Mouse (Mus musculus): Measurements from ENCODE around the gene Top2b.

The Top2b gene

DNA sequence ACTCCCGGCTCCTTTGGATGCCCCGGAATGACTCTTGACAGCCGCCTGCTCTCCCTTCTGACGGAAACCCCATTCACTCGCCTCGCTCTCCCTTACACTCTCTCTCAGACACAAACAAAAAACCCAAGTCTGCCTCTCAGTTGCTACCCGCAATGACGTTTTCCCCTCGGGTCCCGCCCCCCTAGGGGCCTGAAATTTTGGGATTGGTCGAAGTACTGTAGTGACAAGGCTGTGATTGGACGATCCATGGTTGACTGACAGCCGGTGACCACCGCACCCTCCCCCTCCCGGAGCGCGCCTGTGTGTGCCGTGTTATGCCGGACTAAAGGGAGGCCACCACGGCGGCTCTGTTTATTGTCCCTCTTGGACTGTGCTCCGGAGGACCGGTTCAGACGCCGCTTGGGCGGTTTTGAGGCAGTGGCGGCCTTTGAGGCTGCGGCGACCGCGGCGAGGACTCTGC, at the start of gene Top2b:
TSS of gene Top2b (plus strand) at position 302 of the 460 bp plus-strand sequence.
- peak; percentile 94 for DNase-seq (ENCODE audit: low spot score)

DNA sequence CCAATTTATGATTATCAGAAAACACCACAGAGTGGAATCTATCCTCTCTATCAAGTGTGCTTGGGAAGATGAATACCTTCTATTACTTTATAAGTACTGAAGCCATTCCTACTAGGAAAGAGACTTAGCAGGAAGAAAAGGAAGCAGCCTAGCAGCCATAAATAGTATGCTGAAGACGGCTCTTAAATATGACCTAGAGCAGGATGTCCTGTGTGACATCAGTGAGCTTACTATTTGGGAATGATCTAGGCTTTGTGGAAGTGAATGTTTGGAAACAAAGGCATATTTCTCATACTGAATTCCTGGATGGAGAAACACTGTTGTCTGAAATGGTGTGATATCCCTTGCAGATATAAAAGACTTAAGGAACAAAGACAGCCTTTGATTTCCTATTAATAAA, 48.3 kb upstream of the Top2b start:
- no peak for DNase-seq (ENCODE audit: low spot score)

GRCm38 (mm10) chr14:16319818-16320217, 45.2 kb upstream of the Top2b start:
- DNase-seq (ENCODE audit: low spot score): no peak

DNA sequence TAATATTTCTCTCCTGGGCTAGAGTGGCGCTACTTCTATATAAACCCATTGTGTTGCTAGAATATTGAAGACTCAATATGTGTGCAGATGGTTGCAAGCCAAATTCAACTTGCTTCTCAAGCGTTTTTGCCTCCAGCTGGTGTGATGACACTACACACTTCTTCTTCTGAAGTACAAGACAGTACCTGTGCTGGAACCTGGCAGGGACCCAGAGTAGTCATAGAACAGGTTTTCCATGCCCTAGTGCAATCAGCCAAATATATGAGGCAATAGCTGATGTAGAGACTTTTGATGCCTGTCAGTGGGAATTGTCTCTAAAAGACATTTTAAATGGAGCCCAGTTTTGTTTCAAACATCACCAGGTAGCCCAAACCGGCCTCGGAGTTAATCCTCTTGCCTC, 40.6 kb upstream of the Top2b start:
- no peak for DNase-seq (ENCODE audit: low spot score)

- no peak for DNase-seq (ENCODE audit: low spot score)
These were observed 39.8 kb upstream of the Top2b start for GRCm38 (mm10) chr14:16325208-16325607.

DNA sequence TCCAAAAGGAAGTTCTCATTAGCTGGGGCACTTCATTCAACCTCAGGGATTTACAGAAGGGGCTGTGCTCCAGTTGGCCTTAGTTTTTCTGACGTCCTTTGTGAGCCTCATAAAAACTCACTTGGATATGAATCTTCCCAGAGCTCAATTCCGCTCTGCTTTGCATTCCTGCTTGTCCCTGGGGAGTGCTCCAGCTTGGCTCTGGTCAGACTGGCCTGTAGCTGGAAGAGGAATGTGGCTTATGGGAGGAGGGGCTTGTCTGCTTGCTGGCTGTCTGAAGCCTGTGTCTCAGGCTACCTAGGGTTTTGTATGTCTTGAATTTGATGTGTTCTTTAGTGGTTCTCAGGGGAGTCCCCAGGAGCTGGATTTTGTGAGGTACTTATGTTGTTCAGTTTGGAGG, 36.4 kb upstream of the Top2b start:
- DNase-seq (ENCODE audit: low spot score): peak; percentile 18

- no peak for DNase-seq (ENCODE audit: low spot score)
These were observed 36.0 kb upstream of the Top2b start for GRCm38 (mm10) chr14:16328959-16329480.

DNA sequence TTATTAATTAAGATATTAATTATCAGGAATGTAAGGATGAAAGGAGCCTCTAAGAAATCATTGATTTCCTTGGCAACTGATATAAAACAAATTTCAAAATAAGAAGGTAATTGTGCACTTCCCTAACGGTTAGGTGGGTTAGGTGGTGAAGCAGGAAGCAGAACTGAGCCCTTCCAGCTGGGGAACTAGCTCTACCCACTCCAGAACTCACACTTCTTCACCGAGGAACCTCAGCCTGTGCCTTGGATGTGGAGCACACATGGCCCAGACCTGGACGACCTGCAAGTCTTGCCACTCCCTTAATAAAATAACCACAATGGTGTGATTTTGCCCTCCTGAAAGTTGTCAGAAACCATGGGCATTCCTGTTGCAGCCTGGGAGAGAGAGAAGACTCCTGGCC, 35.2 kb upstream of the Top2b start:
- DNase-seq (ENCODE audit: low spot score): no peak

DNA sequence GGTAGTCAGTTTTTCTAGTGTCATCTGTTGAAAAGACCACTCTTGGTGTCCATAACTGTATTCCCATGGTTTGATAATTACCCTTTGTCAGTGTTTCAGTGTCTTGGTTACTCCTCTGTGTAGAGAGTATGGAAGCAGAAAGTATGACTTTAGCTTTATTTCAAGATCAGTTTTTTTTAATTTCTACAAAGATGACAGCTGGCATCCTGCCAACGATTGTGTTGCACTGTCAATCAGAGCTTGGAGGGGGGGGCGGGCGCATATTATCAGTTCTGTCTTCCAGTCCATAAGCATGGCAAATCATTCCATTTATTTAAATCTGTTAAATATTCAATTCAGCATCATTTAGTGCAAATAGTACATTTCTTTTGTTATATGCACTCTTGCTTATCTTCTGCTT, 30.7 kb upstream of the Top2b start:
- DNase-seq (ENCODE audit: low spot score): no peak

GRCm38 (mm10) chr14:16335835-16336417, 29.1 kb upstream of the Top2b start:
- no peak for DNase-seq (ENCODE audit: low spot score)

GRCm38 (mm10) chr14:16347505-16347904, 17.5 kb upstream of the Top2b start:
- DNase-seq (ENCODE audit: low spot score): no peak

GRCm38 (mm10) chr14:16359704-16360103, 5.3 kb upstream of the Top2b start:
- DNase-seq (ENCODE audit: low spot score): no peak

- DNase-seq (ENCODE audit: low spot score): peak; percentile 45
These were observed 683 bp upstream of the Top2b start for GRCm38 (mm10) chr14:16364161-16364831.

DNA sequence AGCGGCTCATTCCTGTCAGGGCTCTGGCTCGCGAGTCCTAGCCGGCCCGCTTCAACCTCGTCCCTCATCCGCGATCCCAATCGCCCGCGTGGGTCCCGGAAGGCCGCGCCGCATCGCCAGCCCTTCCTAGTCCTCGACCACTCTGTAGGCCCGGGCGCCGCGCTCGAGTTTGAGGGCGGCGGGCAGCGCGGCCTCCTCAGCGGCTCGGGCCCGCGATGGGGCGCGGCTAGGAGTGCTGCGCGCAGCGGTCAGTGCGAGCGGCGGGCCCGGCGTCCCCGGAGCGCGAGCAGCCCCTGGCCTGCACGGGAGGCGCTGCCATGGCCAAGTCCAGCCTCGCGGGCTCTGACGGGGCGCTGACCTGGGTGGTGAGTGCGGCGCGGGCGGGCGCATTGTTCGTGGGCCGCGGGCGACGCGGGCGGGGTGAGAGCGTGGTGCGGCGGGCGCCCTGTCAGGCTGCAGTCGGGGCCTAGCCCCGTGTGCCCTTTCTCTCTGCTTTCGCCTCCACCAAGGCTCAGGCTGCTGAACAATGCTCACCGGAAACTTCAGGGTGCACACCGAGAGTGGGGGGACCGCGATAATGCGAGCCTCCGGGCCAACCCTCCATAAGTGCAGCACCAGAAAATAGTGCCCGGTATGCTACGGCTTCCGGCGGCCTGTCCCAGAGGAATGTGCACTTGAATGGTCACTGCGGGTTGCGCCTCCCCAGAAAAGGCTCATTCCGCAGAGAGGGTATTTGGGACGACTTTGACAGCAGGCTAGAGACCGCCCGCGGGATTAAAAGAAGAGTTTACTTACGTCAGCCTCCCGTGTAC, 589 bp downstream of the Top2b start:
- DNase-seq (ENCODE audit: low spot score): peak; percentile 57

DNA sequence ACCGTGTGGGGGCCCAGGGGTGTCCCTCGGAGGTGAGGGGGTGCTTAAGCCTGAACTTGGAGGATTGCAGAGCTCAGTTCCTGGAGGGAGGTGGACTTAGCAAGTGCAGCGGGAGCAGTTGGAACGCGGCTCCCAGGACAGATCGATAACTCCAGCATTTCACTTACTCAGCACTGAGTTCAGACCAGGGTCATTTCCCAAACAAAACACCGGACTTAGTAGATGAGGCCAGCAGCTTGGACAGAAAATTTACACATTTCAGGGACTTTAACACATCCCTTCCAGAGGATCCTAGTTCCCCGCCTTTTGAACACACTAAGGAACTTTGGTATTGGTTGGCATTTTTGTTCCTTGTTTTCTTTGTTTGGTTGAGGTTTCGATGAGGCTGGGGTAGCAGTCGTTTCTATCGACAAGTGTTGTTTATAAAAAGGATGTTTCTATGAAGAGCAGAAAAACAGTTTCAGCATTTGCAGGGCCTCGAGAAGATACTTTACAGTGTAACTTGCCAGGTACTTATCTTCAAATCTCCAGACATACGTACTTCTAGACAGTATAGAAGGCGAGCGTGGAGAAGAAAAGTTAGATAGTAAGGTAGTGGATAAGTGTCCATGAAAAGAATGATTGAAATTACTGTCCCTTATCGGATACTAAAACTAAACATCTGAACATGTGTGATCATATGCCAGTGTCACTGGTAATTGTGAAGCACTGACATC, 1.4 kb downstream of the Top2b start:
- DNase-seq (ENCODE audit: low spot score): peak; percentile 9

DNA sequence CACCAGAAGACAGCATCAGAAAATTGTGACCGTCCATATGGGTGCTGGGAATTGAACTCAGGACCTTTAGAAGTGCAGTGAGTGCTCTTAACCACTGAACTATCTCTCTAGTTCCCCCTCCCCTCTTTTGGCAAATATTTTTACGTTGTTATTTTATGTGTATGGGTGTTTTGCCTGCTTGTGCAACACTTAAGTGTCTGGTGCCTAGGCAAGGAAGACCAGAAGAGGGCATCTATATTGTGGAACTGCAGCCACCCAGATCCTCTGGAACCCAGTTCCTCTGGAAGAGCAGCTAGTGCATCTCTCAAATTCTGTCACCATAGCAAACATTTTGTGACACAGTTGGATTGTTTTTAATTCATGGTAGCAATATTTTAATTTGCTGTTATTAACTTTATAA, 2.0 kb downstream of the Top2b start:
- no peak for DNase-seq (ENCODE audit: low spot score)

GRCm38 (mm10) chr14:16372761-16373160, 7.8 kb downstream of the Top2b start:
- no peak for DNase-seq (ENCODE audit: low spot score)

DNA sequence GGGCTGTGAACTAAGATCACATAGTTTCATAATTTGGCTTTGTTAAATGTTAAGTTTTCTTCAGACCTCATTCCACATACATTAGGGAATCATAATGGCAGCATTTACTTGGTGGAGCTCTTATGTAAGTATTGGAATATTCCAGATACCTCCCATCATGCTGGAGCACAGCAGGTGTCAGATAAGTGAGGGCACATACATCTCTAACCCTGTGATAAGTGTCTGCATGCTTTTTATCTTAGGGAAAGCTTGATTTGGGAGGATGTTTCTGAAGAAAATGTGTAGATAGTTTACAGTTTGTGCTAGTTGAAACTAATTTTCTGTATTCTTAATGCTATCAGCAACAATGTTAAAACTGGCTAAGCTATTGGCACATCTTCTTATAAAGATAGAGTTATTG, 8.2 kb downstream of the Top2b start:
- DNase-seq (ENCODE audit: low spot score): no peak

GRCm38 (mm10) chr14:16379917-16380570, 15.1 kb downstream of the Top2b start:
- peak; percentile 44 for DNase-seq (ENCODE audit: low spot score)

DNA sequence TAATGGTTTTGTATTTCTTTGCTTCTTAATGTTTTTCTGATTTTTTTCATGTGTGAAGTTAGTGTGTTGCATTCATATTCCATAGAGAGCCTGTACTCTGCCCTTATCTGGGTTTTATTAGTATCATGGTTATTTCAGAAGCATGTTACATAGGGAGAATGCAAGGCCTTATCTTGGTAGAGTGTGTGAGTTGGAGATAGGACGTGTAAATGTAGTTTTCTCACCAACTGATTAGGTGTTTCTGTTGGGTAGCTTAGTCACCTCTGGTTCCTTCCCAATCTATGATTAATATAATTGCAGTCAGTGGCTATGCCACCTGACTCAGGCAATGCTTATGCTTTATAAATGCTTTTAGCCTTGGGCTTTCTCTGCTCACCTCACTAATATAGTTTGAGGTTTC, 19.8 kb downstream of the Top2b start:
- DNase-seq (ENCODE audit: low spot score): no peak

GRCm38 (mm10) chr14:16405187-16405586, 40.2 kb downstream of the Top2b start:
- no peak for DNase-seq (ENCODE audit: low spot score)

DNA sequence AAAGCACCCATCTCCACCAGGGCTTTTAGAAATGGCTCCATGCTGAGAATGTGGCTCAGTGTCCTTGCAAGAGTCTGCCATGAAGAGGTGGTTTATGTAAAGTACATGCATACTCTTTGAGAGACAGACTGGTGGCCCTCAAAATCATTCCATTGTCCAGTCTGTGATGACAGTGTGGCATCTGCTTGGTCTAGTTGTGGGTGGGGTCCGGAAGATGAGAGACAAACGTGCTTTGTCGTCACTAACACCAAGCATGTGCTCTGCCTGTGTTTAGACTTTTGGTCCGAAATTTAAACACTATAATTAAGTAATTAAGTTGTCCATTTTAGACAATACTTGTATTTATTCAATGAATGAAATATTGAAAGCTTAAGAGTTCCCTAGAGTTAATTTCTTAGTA, 49.2 kb downstream of the Top2b start:
- DNase-seq (ENCODE audit: low spot score): no peak
